Mouse (Mus musculus): Measurements from ENCODE around the gene Tead2.

The Tead2 gene

GRCm38 (mm10) chr7:45191803-45192363 is 23.7 kb upstream of the Tead2 start:
- in situ Hi-C loops (cut with MboI, MseI) = no loop called here

GRCm38 (mm10) chr7:45192585-45193310 is 22.8 kb upstream of the Tead2 start:
- in situ Hi-C loops (cut with MboI, MseI) = no loop called here

GRCm38 (mm10) chr7:45193406-45193805 is 22.1 kb upstream of the Tead2 start:
- in situ Hi-C loops (cut with MboI, MseI) = no loop called here

- in situ Hi-C loops (cut with MboI, MseI) = no loop called here
These were observed 21.4 kb upstream of the Tead2 start for GRCm38 (mm10) chr7:45193871-45194785.

GRCm38 (mm10) chr7:45195341-45196175 is 20.0 kb upstream of the Tead2 start:
- in situ Hi-C loops (cut with MboI, MseI) = no loop called here

- in situ Hi-C loops (cut with MboI, MseI) = no loop called here
These were observed 19.4 kb upstream of the Tead2 start for GRCm38 (mm10) chr7:45196176-45196535.

GRCm38 (mm10) chr7:45196994-45197393 is 18.6 kb upstream of the Tead2 start:
- in situ Hi-C loops (cut with MboI, MseI) = no loop called here

GRCm38 (mm10) chr7:45198435-45198834 is 17.1 kb upstream of the Tead2 start:
- in situ Hi-C loops (cut with MboI, MseI) = no loop called here

GRCm38 (mm10) chr7:45198961-45199360 is 16.6 kb upstream of the Tead2 start:
- in situ Hi-C loops (cut with MboI, MseI) = no loop called here

GRCm38 (mm10) chr7:45202654-45203053 is 12.9 kb upstream of the Tead2 start:
- in situ Hi-C loops (cut with MboI, MseI) = no loop called here

GRCm38 (mm10) chr7:45204380-45205143 is 11.0 kb upstream of the Tead2 start, which contains the start of gene Ccdc155:
TSS of gene Ccdc155 (minus strand) at chr7:45204892.
- in situ Hi-C loops (cut with MboI, MseI) = no loop called here

- in situ Hi-C loops (cut with MboI, MseI) = no loop called here
These were observed 7.3 kb upstream of the Tead2 start for GRCm38 (mm10) chr7:45208260-45208659.

GRCm38 (mm10) chr7:45211070-45211469 is 4.5 kb upstream of the Tead2 start:
- in situ Hi-C loops (cut with MboI, MseI) = no loop called here

- in situ Hi-C loops (cut with MboI, MseI) = no loop called here
These were observed 3.7 kb upstream of the Tead2 start, which contains the start of gene Dkkl1 for GRCm38 (mm10) chr7:45211851-45212251. TSS of gene Dkkl1 (minus strand) at chr7:45212147.

GRCm38 (mm10) chr7:45212356-45212755 is 3.2 kb upstream of the Tead2 start:
- in situ Hi-C loops (cut with MboI, MseI) = no loop called here

- in situ Hi-C loops (cut with MboI, MseI) = no loop called here
These were observed 1.8 kb upstream of the Tead2 start for GRCm38 (mm10) chr7:45213708-45214107.

- in situ Hi-C loops (cut with MboI, MseI) = no loop called here
These were observed 1.1 kb downstream of the Tead2 start for GRCm38 (mm10) chr7:45216442-45217183.

GRCm38 (mm10) chr7:45221680-45222079 is 6.1 kb downstream of the Tead2 start:
- in situ Hi-C loops (cut with MboI, MseI) = no loop called here

- in situ Hi-C loops (cut with MboI, MseI) = no loop called here
These were observed 9.3 kb downstream of the Tead2 start for GRCm38 (mm10) chr7:45224826-45225225.

GRCm38 (mm10) chr7:45226421-45226820 is 10.9 kb downstream of the Tead2 start:
- in situ Hi-C loops (cut with MboI, MseI) = no loop called here
